Mouse (Mus musculus) liver, adult 2 months (tissue): ENCODE results near the gene Agap1. TPM values are rescaled to one million over a fixed set of nuclear protein-coding genes. Genes with fewer than 3 reads are reported as not detected.
A peak's percentile ranks its signal among the peaks of the same experiment; 100 is the strongest.

ENCODE experiments used
- DNase-seq: peaks from one replicate; pipeline ENCODE4 v3.0.0-alpha.2; 2011; ENCODE audit warnings: low read depth, low spot score; ENCODE audit errors: extremely low read depth
- H3K27ac ChIP-seq: fragments of 200-500 bp; replicated peaks from 2 replicates; pipeline ENCODE4 v1.5.1; 2012; ENCODE audit warnings: low read depth, mild to moderate bottlenecking, control low read depth, inconsistent platforms, low read length; ENCODE audit not compliant: insufficient read depth
- H3K27me3 ChIP-seq: fragments of 200-500 bp; 2 replicates; pipeline ENCODE4 v1.6.1; 2012; ENCODE audit warnings: mild to moderate bottlenecking, moderate library complexity, low read length, inconsistent platforms; ENCODE audit not compliant: control insufficient read depth, insufficient read depth
- H3K36me3 ChIP-seq: fragments of 200-500 bp; 2 replicates; pipeline ENCODE4 v1.6.1; 2012; ENCODE audit warnings: low read length, inconsistent platforms; ENCODE audit not compliant: control insufficient read depth, insufficient read depth
- H3K4me1 ChIP-seq: fragments of 200-500 bp; 2 replicates; pipeline ENCODE4 v1.6.1; 2011; ENCODE audit warnings: low read length; ENCODE audit not compliant: control insufficient read depth, insufficient read depth
- H3K4me3 ChIP-seq: fragments of 200-500 bp; 2 replicates; pipeline ENCODE4 v1.5.1; 2011; ENCODE audit warnings: low read depth, mild to moderate bottlenecking, control low read depth, low read length, moderate library complexity; ENCODE audit not compliant: insufficient read depth
- H3K79me2 ChIP-seq: fragments of 200-500 bp; 2 replicates; pipeline ENCODE4 v1.6.1; 2012; ENCODE audit warnings: inconsistent platforms, mild to moderate bottlenecking, low read length, moderate library complexity; ENCODE audit not compliant: control insufficient read depth, insufficient read depth
- H3K9ac ChIP-seq: fragments of 200-500 bp; 2 replicates; pipeline ENCODE4 v1.6.1; 2012; ENCODE audit warnings: low read depth, mild to moderate bottlenecking, control low read depth, inconsistent platforms, low read length
- CTCF ChIP-seq: fragments of 200-500 bp; IDR thresholded peaks from 2 replicates; pipeline ENCODE4 v1.5.1; 2011; ENCODE audit warnings: low read depth, low read length, control low read depth
- POLR2A ChIP-seq: fragments of 200-500 bp; IDR thresholded peaks from 2 replicates; pipeline ENCODE4 v1.6.1; 2011; ENCODE audit warnings: low read length, control low read depth; ENCODE audit not compliant: insufficient read depth; ENCODE audit errors: extremely low read depth
- WGBS: fragments of 180-500 bp; shearing (Covaris S2); methylation state at CpG from one replicate; pipeline ENCODE4 v1.1.7; 2018; 5-methylcytosine and 5-hydroxymethylcytosine counted together
- polyA plus RNA-seq: library from polyadenylated mRNA; depleted of rRNA; stranded (reverse); fragments of >200 nt; gene quantifications from 2 replicates; pipeline ENCODE4 v1.2.3, GENCODE M21; 2012
- total RNA-seq: library from RNA; depleted of rRNA; stranded (reverse); fragments of >200 nt; gene quantifications from 2 replicates; pipeline ENCODE4 v1.2.3, GENCODE M21; 2014

Agap1 gene
- total and polyA plus RNA-seq, 2 experiments = 3.4 to 3.5 TPM

DNA sequence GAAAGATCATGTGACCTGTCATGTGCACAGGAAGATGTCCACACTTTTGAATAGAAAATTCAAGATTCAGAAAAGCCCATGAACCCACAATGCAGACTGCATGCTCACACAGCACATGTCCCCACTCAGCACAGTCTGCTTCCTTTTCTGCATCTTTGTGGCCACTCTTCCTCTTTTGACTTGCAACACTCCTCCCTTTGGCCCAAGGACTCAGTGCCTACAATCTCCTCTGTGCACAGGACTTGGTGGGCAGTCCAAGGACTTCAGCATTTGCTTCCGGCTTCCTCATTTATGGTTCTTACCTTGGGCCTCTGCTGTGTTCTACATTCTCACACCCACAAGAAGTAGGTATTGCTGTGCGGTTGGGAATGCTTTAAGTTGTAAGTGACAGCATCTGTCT lies 447.6 kb downstream of the Agap1 start:
- no peaks in the 10 kb centered on the region for H3K79me2 ChIP-seq
- no peaks in the 10 kb centered on the region for H3K4me1 ChIP-seq
- 84% methylated on average over 2 of the region's 2 CpGs for WGBS
- DNase-seq = no peak
- no peak for TF ChIP-seq CTCF
- TF ChIP-seq POLR2A = no peak
- H3K9ac ChIP-seq = no peak overlapping the region
- H3K27ac ChIP-seq = no peak overlapping the region
- no peaks in the 10 kb centered on the region for H3K36me3 ChIP-seq
- H3K4me3 ChIP-seq = no peak overlapping the region
- no peaks in the 10 kb centered on the region for H3K27me3 ChIP-seq

GRCm38 (mm10) chr1:89902641-89903040 lies 448.0 kb downstream of the Agap1 start:
- TF ChIP-seq CTCF = no peak
- TF ChIP-seq POLR2A = no peak
- H3K36me3 ChIP-seq = no peaks in the 10 kb centered on the region
- WGBS = 88% methylated on average over 1 of the region's 1 CpGs

GRCm38 (mm10) chr1:89909796-89910195 lies 455.2 kb downstream of the Agap1 start:
- no peaks in the 10 kb centered on the region for H3K27me3 ChIP-seq
- no peak overlapping the region for H3K27ac ChIP-seq
- peaks cover 3% of the 10 kb centered on the region; the same call in 1 of the 2 replicates for H3K4me1 ChIP-seq
- H3K4me3 ChIP-seq = no peak overlapping the region
- DNase-seq = peak; percentile 91
- TF ChIP-seq POLR2A (no peak), CTCF (no peak)
- 28% methylated on average over 8 of the region's 8 CpGs for WGBS
- H3K9ac ChIP-seq = no peak overlapping the region
- H3K79me2 ChIP-seq = no peaks in the 10 kb centered on the region
- no peaks in the 10 kb centered on the region for H3K36me3 ChIP-seq

More at GRCm38 (mm10) chr1:89902641-89903040, 448.0 kb downstream of the Agap1 start:
- Histone ChIP-seq H3K9ac (no peak overlapping the region), H3K4me1 (no peaks in the 10 kb centered on the region), H3K27ac (no peak overlapping the region), H3K27me3 (no peaks in the 10 kb centered on the region), H3K4me3 (no peak overlapping the region), H3K79me2 (no peaks in the 10 kb centered on the region)
- no peak for DNase-seq

GRCm38 (mm10) chr1:89912392-89912791 lies 457.8 kb downstream of the Agap1 start:
- H3K4me3 ChIP-seq = no peak overlapping the region
- no peaks in the 10 kb centered on the region for H3K27me3 ChIP-seq
- no peak for DNase-seq
- no peak overlapping the region for H3K27ac ChIP-seq
- TF ChIP-seq CTCF (no peak), POLR2A (no peak)
- WGBS = 72% methylated on average over 5 of the region's 5 CpGs
- no peaks in the 10 kb centered on the region for H3K36me3 ChIP-seq
- H3K79me2 ChIP-seq = no peaks in the 10 kb centered on the region
- peaks cover 3% of the 10 kb centered on the region; the same call in 1 of the 2 replicates for H3K4me1 ChIP-seq
- no peak overlapping the region for H3K9ac ChIP-seq

DNA sequence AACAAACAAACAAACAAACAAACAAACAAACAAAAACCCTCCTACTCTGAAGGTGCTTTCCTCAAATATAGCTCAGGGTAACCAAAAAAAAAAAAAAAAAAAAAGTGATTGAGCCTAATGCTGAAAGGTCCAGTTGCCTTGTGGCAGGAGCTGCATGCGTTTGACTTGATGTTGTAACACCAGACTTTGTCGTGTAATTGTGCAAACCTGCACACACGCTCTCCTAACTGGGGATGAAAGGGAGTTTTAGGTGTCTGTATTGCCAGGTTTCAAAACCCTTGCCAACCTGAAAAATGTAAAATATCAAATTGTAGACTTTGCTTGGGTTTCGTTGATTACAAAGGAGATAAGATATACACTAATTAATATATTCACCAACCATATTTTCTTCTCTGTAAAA lies 459.0 kb downstream of the Agap1 start:
- H3K27me3 ChIP-seq = no peaks in the 10 kb centered on the region
- no peaks in the 10 kb centered on the region for H3K79me2 ChIP-seq
- TF ChIP-seq CTCF (no peak), POLR2A (no peak)
- H3K4me1 ChIP-seq = peaks cover 3% of the 10 kb centered on the region; the same call in 1 of the 2 replicates
- H3K36me3 ChIP-seq = no peaks in the 10 kb centered on the region
- no peak overlapping the region for H3K9ac ChIP-seq
- WGBS = 24% methylated on average over 4 of the region's 4 CpGs
- no peak overlapping the region for H3K4me3 ChIP-seq
- peak; percentile 86 for DNase-seq
- no peak overlapping the region for H3K27ac ChIP-seq

DNA sequence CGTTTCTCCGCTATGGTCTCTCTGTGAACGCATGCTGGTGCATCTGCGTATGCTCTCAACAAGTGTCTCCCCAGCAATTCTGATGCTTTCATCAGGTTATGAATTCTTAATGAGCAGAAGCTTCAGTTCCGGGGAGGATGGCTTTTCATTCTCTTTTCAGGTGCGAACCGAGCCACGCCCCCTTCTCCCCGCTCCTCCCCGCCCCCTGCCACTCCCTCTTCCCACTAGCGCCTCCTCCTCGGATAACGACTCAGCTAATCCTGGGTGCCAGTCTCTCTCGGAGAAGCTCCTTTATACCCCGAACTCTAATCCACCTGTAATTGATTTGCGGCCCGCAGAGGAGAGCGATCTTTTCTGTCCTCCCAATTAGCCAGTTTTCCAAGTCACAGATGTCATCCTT lies 463.5 kb downstream of the Agap1 start:
- Histone ChIP-seq H3K27ac (no peak overlapping the region), H3K9ac (no peak overlapping the region), H3K27me3 (peaks cover under 1% of the 10 kb centered on the region; the same call in 1 of the 2 replicates), H3K79me2 (no peaks in the 10 kb centered on the region), H3K4me1 (peaks cover 7% of the 10 kb centered on the region), H3K4me3 (no peak overlapping the region), H3K36me3 (no peaks in the 10 kb centered on the region)
- DNase-seq = no peak
- TF ChIP-seq POLR2A (no peak), CTCF (no peak)
- 35% methylated on average over 18 of the region's 18 CpGs for WGBS
